Mouse (Mus musculus) stomach, embryonic 14.5 days (tissue): ENCODE results near the gene Gm10670. TPM values are rescaled to one million over a fixed set of nuclear protein-coding genes. Genes with fewer than 3 reads are reported as not detected.
"Not testable (repeated sequence)": the region's sequence is repeated elsewhere in the genome, so short reads cannot be mapped to it uniquely, and the experiment has no call there.

Experiments used
- ATAC-seq: fragments of 200-750 bp; cut with Nextera tagmentation; 2 replicates; pipeline ENCODE4 v1.8.0; 2017; ENCODE audit warnings: low read depth, moderate TSS enrichment; ENCODE audit not compliant: insufficient number of reproducible peaks, insufficient read depth, low FRiP score
- H3K27ac ChIP-seq: fragments of 300-500 bp; sonication (generic); 2 replicates; pipeline ENCODE4 v1.5.1; 2014; ENCODE audit warnings: mild to moderate bottlenecking, low read length, moderate library complexity, mixed read lengths
- H3K27me3 ChIP-seq: fragments of 300-500 bp; sonication (generic); 2 replicates; pipeline ENCODE4 v1.6.1; 2014; ENCODE audit warnings: low read length, control low read depth, mixed read lengths; ENCODE audit not compliant: control insufficient read depth, insufficient read depth
- H3K36me3 ChIP-seq: fragments of 300-500 bp; sonication (generic); 2 replicates; pipeline ENCODE4 v1.6.1; 2014; ENCODE audit warnings: mild to moderate bottlenecking, control low read depth, low read length, moderate library complexity, mixed read lengths; ENCODE audit not compliant: control insufficient read depth, insufficient read depth
- H3K4me1 ChIP-seq: fragments of 300-500 bp; sonication (generic); 2 replicates; pipeline ENCODE4 v1.6.1; 2014; ENCODE audit warnings: low read length, control low read depth, mixed read lengths; ENCODE audit not compliant: control insufficient read depth, insufficient read depth
- H3K4me2 ChIP-seq: fragments of 300-500 bp; sonication (generic); replicated peaks from 2 replicates; pipeline ENCODE4 v1.6.1; 2014; ENCODE audit warnings: low read depth, low read length, control low read depth
- H3K4me3 ChIP-seq: fragments of 300-500 bp; sonication (generic); 2 replicates; pipeline ENCODE4 v1.5.1; 2014; ENCODE audit warnings: low read depth, low read length, control low read depth
- H3K9ac ChIP-seq: fragments of 300-500 bp; sonication (generic); replicated peaks from 2 replicates; pipeline ENCODE4 v1.6.1; 2014; ENCODE audit warnings: low read depth, mild to moderate bottlenecking, control low read depth, low read length, moderate library complexity, mixed read lengths
- H3K9me3 ChIP-seq: fragments of 300-500 bp; sonication (generic); 2 replicates; pipeline ENCODE4 v1.6.1; 2016; ENCODE audit warnings: low read depth, low read length, control low read depth; ENCODE audit not compliant: control insufficient read depth
- whole genome bisulfite sequencing: fragments of 180-500 bp; shearing (Covaris S2); extraction: QIAGEN DNeasy Blood & Tissue Kit; methylation state at CpG from one replicate; pipeline ENCODE4 v1.1.7; 2014; 5-methylcytosine and 5-hydroxymethylcytosine counted together
- polyA plus RNA-seq: library from polyadenylated mRNA; unstranded; fragments of >200 nt; fragmentation: Nextera tagmentation; extraction: Ambion mirVana; gene quantifications from 2 replicates; pipeline ENCODE4 v1.2.1, GENCODE M21; 2014

Gm10670 gene
- polyA plus RNA-seq = not detected in 2 replicates

GRCm38 (mm10) chr7:20474825-20475224, at the start of gene Gm10670:
Gene Gm10670, minus strand, starts transcription at chr7:20474925.
- not testable (repeated sequence) for H3K4me3 ChIP-seq, H3K4me1 ChIP-seq, H3K9me3 ChIP-seq, ATAC-seq, H3K27ac ChIP-seq, H3K4me2 ChIP-seq, H3K36me3 ChIP-seq, H3K9ac ChIP-seq, H3K27me3 ChIP-seq
- WGBS = no CpG with 5 or more reads among the region's 5 CpGs

GRCm38 (mm10) chr7:20510434-20510833, 35.7 kb upstream of the Gm10670 start, which contains the start of gene Vmn1r103:
Gene Vmn1r103, minus strand, starts transcription at chr7:20510534.
- H3K4me1 ChIP-seq, ATAC-seq, H3K4me3 ChIP-seq, H3K27me3 ChIP-seq, H3K27ac ChIP-seq, H3K36me3 ChIP-seq, H3K9me3 ChIP-seq, H3K4me2 ChIP-seq, H3K9ac ChIP-seq: not testable (repeated sequence)
- no CpG with 5 or more reads among the region's 3 CpGs for WGBS

GRCm38 (mm10) chr7:20442493-20442892, 32.2 kb downstream of the Gm10670 start, which contains the start of gene Vmn1r101:
Gene Vmn1r101, minus strand, starts transcription at chr7:20442593.
- H3K4me1 ChIP-seq, H3K36me3 ChIP-seq, H3K4me2 ChIP-seq, H3K27me3 ChIP-seq, ATAC-seq, H3K4me3 ChIP-seq, H3K27ac ChIP-seq, H3K9me3 ChIP-seq, H3K9ac ChIP-seq: not testable (repeated sequence)
- no CpG with 5 or more reads among the region's 2 CpGs for WGBS

Other genes with a start within 250 kb of the Gm10670 start
- gene Gm4498, start 241.1 kb downstream of the Gm10670 start, polyA plus RNA-seq = not detected in 2 replicates
- gene Gm5890, start 212.1 kb downstream of the Gm10670 start, polyA plus RNA-seq = not detected in 2 replicates
- gene Gm4133, start 140.9 kb downstream of the Gm10670 start, polyA plus RNA-seq = not detected in 2 replicates
- gene Gm5728, start 99.5 kb downstream of the Gm10670 start, polyA plus RNA-seq = not detected in 2 replicates
- not detected in 2 replicates for gene Vmn1r100, start 57.0 kb downstream of the Gm10670 start, polyA plus RNA-seq
- not detected in 2 replicates for gene Vmn1r101, start 32.3 kb downstream of the Gm10670 start, polyA plus RNA-seq
- not detected in 2 replicates for gene Vmn1r103, start 35.6 kb upstream of the Gm10670 start, polyA plus RNA-seq
- not detected in 2 replicates for gene Vmn1r104, start 58.9 kb upstream of the Gm10670 start, polyA plus RNA-seq
- not detected in 2 replicates for gene Gm5726, start 70.8 kb upstream of the Gm10670 start, polyA plus RNA-seq
- gene Gm4141, start 101.3 kb upstream of the Gm10670 start, polyA plus RNA-seq = not detected in 2 replicates
- gene Gm4513, start 124.1 kb upstream of the Gm10670 start, polyA plus RNA-seq = not detected in 2 replicates
- not detected in 2 replicates for gene Vmn1r107, start 194.0 kb upstream of the Gm10670 start, polyA plus RNA-seq
- gene Vmn1r111, start 228.3 kb upstream of the Gm10670 start, polyA plus RNA-seq = not detected in 2 replicates